Mouse (Mus musculus) midbrain, embryonic 11.5 days (tissue): ENCODE data around the gene Gimap9. TPM values are rescaled to one million over a fixed set of nuclear protein-coding genes. Genes with fewer than 3 reads are reported as not detected.

Experiments
- ATAC-seq: fragments of 200-750 bp; cut with Nextera tagmentation; 2 replicates; pipeline ENCODE4 v1.8.0; 2017; ENCODE audit warnings: moderate TSS enrichment, moderate library complexity; ENCODE audit not compliant: low FRiP score
- DNase-seq: peaks from one replicate; pipeline ENCODE4 v3.0.0; 2015; ENCODE audit warnings: low spot score; ENCODE audit errors: missing footprints
- H3K27ac ChIP-seq: fragments of 300-500 bp; sonication (generic); 2 replicates; pipeline ENCODE4 v1.5.1; 2014; ENCODE audit warnings: low read depth, low read length
- H3K27me3 ChIP-seq: fragments of 300-500 bp; sonication (generic); 2 replicates; pipeline ENCODE4 v1.6.1; 2014; ENCODE audit warnings: mild to moderate bottlenecking, low read length, moderate library complexity, mixed read lengths; ENCODE audit not compliant: control insufficient read depth, insufficient read depth
- H3K36me3 ChIP-seq: fragments of 300-500 bp; sonication (generic); 2 replicates; pipeline ENCODE4 v1.6.1; 2014; ENCODE audit warnings: mild to moderate bottlenecking, low read length, moderate library complexity, mixed read lengths; ENCODE audit not compliant: control insufficient read depth, insufficient read depth
- H3K4me1 ChIP-seq: fragments of 300-500 bp; sonication (generic); 2 replicates; pipeline ENCODE4 v1.6.1; 2014; ENCODE audit warnings: low read length; ENCODE audit not compliant: control insufficient read depth, insufficient read depth
- H3K4me2 ChIP-seq: fragments of 300-500 bp; sonication (generic); 2 replicates; pipeline ENCODE4 v1.6.1; 2014; ENCODE audit warnings: mild to moderate bottlenecking, moderate library complexity
- H3K4me3 ChIP-seq: fragments of 300-500 bp; sonication (generic); 2 replicates; pipeline ENCODE4 v1.5.1; 2014; ENCODE audit warnings: low read depth, low read length
- H3K9ac ChIP-seq: fragments of 300-500 bp; sonication (generic); 2 replicates; pipeline ENCODE4 v1.6.1; 2014; ENCODE audit warnings: low read length
- H3K9me3 ChIP-seq: fragments of 300-500 bp; sonication (generic); 2 replicates; pipeline ENCODE4 v1.6.1; 2016; ENCODE audit warnings: low read length; ENCODE audit not compliant: control insufficient read depth
- WGBS: fragments of 180-500 bp; shearing (Covaris S2); extraction: QIAGEN DNeasy Blood & Tissue Kit; methylation state at CpG from one replicate; pipeline ENCODE4 v1.1.7; 2014; 5-methylcytosine and 5-hydroxymethylcytosine counted together
- polyA plus RNA-seq: library from polyadenylated mRNA; unstranded; fragments of >200 nt; fragmentation: Nextera tagmentation; extraction: Ambion mirVana; gene quantifications from 2 replicates; pipeline ENCODE4 v1.2.1, GENCODE M21; 2014

Gimap9 gene
- polyA plus RNA-seq, 1 experiment from 2014 or later: 2.9 TPM

DNA sequence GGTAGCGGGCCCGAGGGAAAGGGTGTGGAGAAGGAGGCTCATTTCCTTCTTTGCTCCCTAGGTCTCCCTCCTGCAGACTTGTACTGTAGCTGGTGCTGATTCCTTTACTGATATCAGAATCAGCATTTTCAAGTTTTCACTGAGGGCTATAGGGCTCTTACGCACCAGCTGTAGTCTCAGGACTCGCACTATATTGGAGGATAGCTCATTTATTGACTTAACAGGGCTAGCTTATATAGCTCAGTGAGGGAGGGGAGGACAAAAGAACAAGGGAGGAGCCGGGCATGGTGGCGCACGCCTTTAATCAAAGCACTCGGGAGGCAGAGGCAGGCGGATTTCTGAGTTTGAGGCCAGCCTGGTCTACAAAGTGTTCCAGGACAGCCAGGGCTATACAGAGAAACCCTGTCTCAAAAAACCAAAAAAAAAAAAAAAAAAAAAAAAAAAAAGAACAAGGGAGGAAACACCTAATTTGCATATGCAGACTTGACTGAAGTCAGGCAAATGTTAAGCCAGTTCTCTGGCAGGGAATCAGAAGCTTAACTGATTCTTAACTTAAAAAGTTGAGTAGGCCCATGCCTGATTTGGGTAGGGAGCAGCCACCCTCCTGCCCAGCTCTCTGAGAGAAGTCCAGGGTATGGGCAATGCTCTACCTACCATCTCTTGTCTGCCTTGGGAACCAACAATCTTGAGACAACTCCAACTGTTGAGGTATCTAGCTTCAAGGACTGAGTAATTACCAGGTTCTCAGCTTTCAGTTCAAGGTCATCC is 1.5 kb upstream of the Gimap9 start:
- no peak overlapping the region for H3K27ac ChIP-seq
- H3K9me3 ChIP-seq: no peaks in the 10 kb centered on the region
- no peaks in the 10 kb centered on the region for H3K27me3 ChIP-seq
- ATAC-seq (no peak), DNase-seq (no peak)
- H3K4me3 ChIP-seq: no peak overlapping the region
- H3K36me3 ChIP-seq: no peaks in the 10 kb centered on the region
- H3K4me1 ChIP-seq: no peaks in the 10 kb centered on the region
- H3K9ac ChIP-seq: no peak overlapping the region
- WGBS: 91% methylated on average over 9 of the region's 9 CpGs
- no peak overlapping the region for H3K4me2 ChIP-seq

DNA sequence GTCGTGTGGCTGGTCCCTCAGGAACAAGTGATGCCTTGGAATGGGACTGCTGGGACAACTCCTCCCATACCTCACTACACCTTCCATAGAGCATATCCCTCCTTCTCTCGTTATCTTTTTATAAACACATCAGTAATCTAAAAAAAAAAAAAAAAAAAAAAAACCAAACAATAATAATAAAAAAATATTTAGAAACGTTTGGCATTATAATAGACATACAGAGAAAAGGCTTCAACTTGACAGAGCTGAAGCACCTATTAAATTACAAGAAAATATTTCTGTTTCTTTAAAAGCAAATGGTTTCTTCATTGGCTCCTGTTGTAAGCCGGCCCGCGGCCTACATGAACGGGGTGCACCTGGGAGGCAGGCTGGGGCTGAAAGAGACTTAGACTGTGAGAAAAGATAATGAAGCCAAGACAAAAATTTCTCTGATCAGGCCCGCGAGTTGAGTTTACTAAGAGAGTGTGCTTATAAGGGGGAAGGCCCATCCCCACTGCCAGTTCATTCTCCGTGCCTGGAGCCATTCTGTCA is 464 bp upstream of the Gimap9 start:
- no peaks in the 10 kb centered on the region for H3K36me3 ChIP-seq
- H3K27me3 ChIP-seq: no peaks in the 10 kb centered on the region
- ATAC-seq: no peak
- no peak overlapping the region for H3K9ac ChIP-seq
- no peak overlapping the region for H3K27ac ChIP-seq
- DNase-seq: no peak
- no peaks in the 10 kb centered on the region for H3K4me1 ChIP-seq
- no peak overlapping the region for H3K4me2 ChIP-seq
- H3K4me3 ChIP-seq: no peak overlapping the region
- WGBS: 49% methylated on average over 10 of the region's 10 CpGs
- H3K9me3 ChIP-seq: no peaks in the 10 kb centered on the region

DNA sequence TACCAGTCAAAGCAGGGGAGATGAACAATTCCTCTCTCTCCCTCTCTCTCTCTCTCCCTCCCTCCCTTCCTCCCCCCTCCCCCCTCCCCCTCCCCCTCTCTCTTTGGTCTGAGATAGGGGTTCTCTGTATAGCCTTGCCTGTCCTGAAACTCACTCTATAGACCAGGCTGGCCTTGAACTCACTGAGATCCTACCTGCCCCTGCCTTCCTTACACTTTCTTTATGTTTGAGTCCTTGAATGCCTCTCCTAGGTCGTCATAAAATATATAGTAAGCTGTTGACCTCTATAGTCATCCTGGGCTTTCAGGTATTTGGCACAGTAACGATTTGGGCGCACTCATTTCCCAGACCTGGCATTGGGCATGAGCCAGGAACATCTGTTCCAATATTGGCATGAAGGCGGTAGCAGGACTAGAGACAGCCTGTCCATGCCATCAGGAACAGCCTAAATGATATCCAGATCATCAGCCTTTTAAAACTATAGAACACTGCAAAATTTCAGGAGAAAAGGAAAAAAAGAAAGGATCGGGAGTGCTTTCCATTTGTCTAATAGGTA is 1.0 kb downstream of the Gimap9 start:
- no peak overlapping the region for H3K9ac ChIP-seq
- 83% methylated on average over 5 of the region's 5 CpGs for WGBS
- H3K9me3 ChIP-seq: no peaks in the 10 kb centered on the region
- H3K27ac ChIP-seq: no peak overlapping the region
- no peaks in the 10 kb centered on the region for H3K36me3 ChIP-seq
- H3K27me3 ChIP-seq: no peaks in the 10 kb centered on the region
- H3K4me3 ChIP-seq: no peak overlapping the region
- DNase-seq (no peak), ATAC-seq (no peak)
- H3K4me1 ChIP-seq: no peaks in the 10 kb centered on the region
- H3K4me2 ChIP-seq: no peak overlapping the region

DNA sequence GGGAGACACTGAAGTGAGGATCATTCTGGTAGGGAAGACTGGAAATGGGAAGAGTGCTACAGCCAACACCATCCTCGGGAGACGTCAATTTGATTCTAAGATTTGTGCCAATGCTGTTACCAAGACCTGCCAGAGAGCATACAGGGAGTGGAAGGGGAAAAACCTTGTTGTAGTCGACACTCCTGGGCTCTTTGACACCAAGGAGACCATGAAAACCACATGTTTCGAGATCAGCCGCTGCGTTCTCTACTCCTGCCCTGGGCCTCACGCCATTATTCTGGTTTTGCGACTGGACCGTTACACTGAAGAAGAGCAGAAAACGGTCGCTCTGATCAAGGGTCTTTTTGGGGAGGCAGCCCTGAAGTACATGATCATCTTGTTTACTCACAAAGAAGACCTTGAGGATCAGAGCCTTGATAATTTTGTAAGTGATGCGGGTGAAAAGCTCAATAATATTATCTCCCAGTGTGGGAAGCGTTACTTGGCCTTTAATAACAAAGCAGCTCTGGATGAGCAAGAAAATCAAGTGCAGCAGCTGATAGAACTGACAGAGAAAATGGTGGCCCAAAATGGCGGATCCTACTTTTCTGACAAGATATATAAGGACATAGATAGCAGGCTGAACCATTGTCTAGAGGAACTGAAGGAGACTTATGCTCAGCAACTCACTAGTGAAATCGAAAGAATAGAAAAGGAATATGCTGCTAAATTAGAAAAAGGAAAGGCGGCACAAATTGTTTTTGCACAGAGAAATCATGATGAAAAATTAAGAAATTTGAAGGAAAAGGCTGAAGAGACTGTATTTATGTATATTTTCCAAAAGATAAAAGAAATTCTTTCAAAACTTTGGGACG is 1.8 kb downstream of the Gimap9 start:
- no peaks in the 10 kb centered on the region for H3K4me1 ChIP-seq
- WGBS: 94% methylated on average over 17 of the region's 17 CpGs
- no peak overlapping the region for H3K9ac ChIP-seq
- H3K4me2 ChIP-seq: no peak overlapping the region
- no peak overlapping the region for H3K27ac ChIP-seq
- no peak overlapping the region for H3K4me3 ChIP-seq
- H3K36me3 ChIP-seq: no peaks in the 10 kb centered on the region
- no peaks in the 10 kb centered on the region for H3K9me3 ChIP-seq
- DNase-seq: no peak
- ATAC-seq: no peak
- no peaks in the 10 kb centered on the region for H3K27me3 ChIP-seq

DNA sequence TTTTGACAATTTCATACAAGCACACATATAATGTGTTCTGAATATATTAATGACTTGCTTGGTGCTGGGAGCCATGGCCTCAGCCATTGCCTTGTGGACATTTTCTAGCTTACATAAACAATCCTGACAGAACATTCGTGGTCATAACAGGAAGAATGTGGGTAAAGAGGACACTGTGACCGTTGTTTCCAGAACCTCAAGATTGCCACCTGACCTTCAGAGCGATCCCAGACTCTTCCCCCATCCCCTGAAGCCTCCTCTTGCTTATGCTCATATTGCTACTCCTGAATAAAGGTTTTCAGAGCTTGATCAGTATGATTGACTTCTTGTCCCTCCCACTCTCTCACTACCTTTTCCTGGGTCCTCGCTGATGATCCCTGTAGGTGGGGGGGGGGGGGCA is 2.5 kb downstream of the Gimap9 start:
- Histone ChIP-seq H3K4me2 (no peak overlapping the region), H3K4me1 (no peaks in the 10 kb centered on the region), H3K27me3 (no peaks in the 10 kb centered on the region), H3K9me3 (no peaks in the 10 kb centered on the region), H3K27ac (no peak overlapping the region), H3K36me3 (no peaks in the 10 kb centered on the region), H3K9ac (no peak overlapping the region), H3K4me3 (no peak overlapping the region)
- ATAC-seq (no peak), DNase-seq (no peak)
- 85% methylated on average over 4 of the region's 4 CpGs for WGBS

DNA sequence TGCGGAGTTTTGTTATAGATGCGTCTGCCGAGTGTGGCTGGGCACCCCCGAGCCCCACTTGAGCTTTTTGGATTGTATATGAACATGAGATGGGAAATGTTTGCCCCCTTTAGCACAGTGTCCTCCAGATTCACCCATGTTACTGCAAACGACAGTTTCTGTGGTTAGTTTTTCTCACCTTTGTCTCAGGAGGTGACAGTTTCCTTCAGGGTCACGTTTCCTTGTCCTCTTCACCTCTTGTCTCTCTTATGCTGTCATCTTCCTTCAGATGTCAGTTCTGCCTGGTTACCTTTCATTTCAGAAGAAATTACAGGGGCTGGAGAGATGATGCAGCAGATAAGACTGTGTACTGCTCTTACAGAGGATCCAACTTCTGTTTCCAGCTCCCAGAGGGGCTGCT is 3.8 kb downstream of the Gimap9 start:
- Histone ChIP-seq H3K27ac (no peak overlapping the region), H3K4me2 (no peak overlapping the region), H3K4me1 (no peaks in the 10 kb centered on the region), H3K27me3 (no peaks in the 10 kb centered on the region), H3K4me3 (no peak overlapping the region), H3K9ac (no peak overlapping the region), H3K9me3 (no peaks in the 10 kb centered on the region), H3K36me3 (no peaks in the 10 kb centered on the region)
- WGBS: 84% methylated on average over 6 of the region's 6 CpGs
- DNase-seq (no peak), ATAC-seq (no peak)

DNA sequence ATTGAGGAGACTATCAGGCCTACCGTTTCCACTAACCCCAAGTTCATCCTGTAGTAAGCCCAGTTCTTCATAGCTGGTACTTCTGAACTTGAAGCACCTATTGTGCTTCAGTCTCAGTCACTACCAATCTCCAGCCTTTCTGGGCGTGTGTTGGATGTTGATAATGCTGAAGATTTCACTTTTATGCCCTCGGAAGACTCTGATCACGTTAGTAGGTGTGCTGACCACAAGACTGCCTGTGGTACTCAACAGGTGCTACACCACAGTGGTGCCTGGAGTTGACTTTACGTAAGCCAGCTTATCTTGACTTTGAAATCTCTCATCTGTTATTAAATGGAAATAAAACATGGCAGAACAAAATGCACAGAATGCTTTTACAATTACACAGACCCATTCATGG is 4.5 kb downstream of the Gimap9 start:
- H3K27me3 ChIP-seq: no peaks in the 10 kb centered on the region
- no peak overlapping the region for H3K4me3 ChIP-seq
- H3K27ac ChIP-seq: no peak overlapping the region
- no peaks in the 10 kb centered on the region for H3K9me3 ChIP-seq
- no peaks in the 10 kb centered on the region for H3K36me3 ChIP-seq
- no peak overlapping the region for H3K9ac ChIP-seq
- DNase-seq (no peak), ATAC-seq (no peak)
- no peak overlapping the region for H3K4me2 ChIP-seq
- H3K4me1 ChIP-seq: no peaks in the 10 kb centered on the region
- WGBS: 80% methylated on average over 5 of the region's 5 CpGs

DNA sequence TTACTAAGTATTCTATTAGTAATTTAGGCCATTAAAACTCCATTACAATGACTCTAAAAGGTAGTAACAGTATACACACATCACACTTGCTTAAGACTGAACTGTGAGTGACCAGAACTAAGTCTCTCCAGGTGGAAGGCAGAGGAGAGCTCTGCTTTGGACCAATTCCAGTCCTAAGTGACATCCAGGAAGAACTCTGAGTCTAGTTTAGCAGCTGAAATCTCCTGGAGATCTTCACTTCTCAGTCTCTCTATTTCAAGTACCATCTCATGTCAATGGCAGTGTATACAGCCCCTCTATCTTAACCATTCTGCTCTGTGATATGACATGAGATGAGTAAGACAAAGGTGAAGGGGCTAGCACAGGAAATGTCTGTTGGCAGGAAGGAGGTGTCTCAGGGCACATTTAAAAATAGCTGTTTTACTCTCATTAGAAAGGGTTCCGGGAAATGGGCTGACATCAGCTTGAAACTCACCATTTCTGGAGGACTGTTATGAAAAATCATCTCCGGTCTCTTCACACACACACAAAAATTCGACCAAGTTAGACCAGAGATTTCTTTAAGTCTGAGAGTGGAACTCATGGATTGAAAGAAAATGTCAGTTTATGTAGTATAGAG is 5.7 kb downstream of the Gimap9 start:
- Histone ChIP-seq H3K9ac (no peak overlapping the region), H3K27me3 (no peaks in the 10 kb centered on the region), H3K9me3 (no peaks in the 10 kb centered on the region), H3K27ac (no peak overlapping the region), H3K4me3 (no peak overlapping the region), H3K4me1 (no peaks in the 10 kb centered on the region), H3K4me2 (no peak overlapping the region), H3K36me3 (no peaks in the 10 kb centered on the region)
- ATAC-seq (no peak), DNase-seq (no peak)
- 78% methylated on average over 3 of the region's 3 CpGs for WGBS
